Mouse (Mus musculus): ENCODE data around the gene Prss16. TPM values are rescaled to one million over a fixed set of nuclear protein-coding genes. Genes with fewer than 3 reads are reported as not detected.
"Not testable (repeated sequence)": the region's sequence is repeated elsewhere in the genome, so short reads cannot be mapped to it uniquely, and the experiment has no call there.

Prss16 gene
- 0.49 and 0.73 TPM in 2 replicates for polyA plus RNA-seq (2012)

- TF ChIP-seq GATA1 (IDR thresholded peaks at IDR 0.05; ENCODE audit: low read length), result no peak
Observed at GRCm38 (mm10) chr13:22009642-22010041, at the start of gene Prss16. Prss16 (minus strand) TSS chr13:22009742.

GRCm38 (mm10) chr13:22053754-22054153 lies 44.2 kb upstream of the Prss16 start:
- no peak for TF ChIP-seq GATA1 (IDR thresholded peaks at IDR 0.05; ENCODE audit: low read length)

GRCm38 (mm10) chr13:22051523-22051859 lies 41.9 kb upstream of the Prss16 start:
- no peak for TF ChIP-seq GATA1 (IDR thresholded peaks at IDR 0.05; ENCODE audit: low read length)

GRCm38 (mm10) chr13:22050591-22051522 lies 41.3 kb upstream of the Prss16 start:
- no peak for TF ChIP-seq GATA1 (IDR thresholded peaks at IDR 0.05; ENCODE audit: low read length)

- TF ChIP-seq GATA1 (IDR thresholded peaks at IDR 0.05; ENCODE audit: low read length), result no peak
Observed at GRCm38 (mm10) chr13:22049737-22050440, 40.3 kb upstream of the Prss16 start.

- no peak for TF ChIP-seq GATA1 (IDR thresholded peaks at IDR 0.05; ENCODE audit: low read length)
Observed at GRCm38 (mm10) chr13:22049041-22049440, 39.5 kb upstream of the Prss16 start.

GRCm38 (mm10) chr13:22045311-22045710 lies 35.8 kb upstream of the Prss16 start:
- no peak for TF ChIP-seq GATA1 (IDR thresholded peaks at IDR 0.05; ENCODE audit: low read length)

- no peak for TF ChIP-seq GATA1 (IDR thresholded peaks at IDR 0.05; ENCODE audit: low read length)
Observed at GRCm38 (mm10) chr13:22044432-22045155, 35.1 kb upstream of the Prss16 start.

- TF ChIP-seq GATA1 (IDR thresholded peaks at IDR 0.05; ENCODE audit: low read length), result no peak
Observed at GRCm38 (mm10) chr13:22043503-22044431, 34.2 kb upstream of the Prss16 start.

GRCm38 (mm10) chr13:22042568-22043502 lies 33.3 kb upstream of the Prss16 start, which contains the start of the genes Hist1h2ag and Hist1h2bj:
Hist1h2ag (minus strand) TSS chr13:22042944.
Hist1h2bj (plus strand) TSS chr13:22043214.
- TF ChIP-seq GATA1 (IDR thresholded peaks at IDR 0.05; ENCODE audit: low read length), result not testable (repeated sequence)

GRCm38 (mm10) chr13:22041651-22042567 lies 32.4 kb upstream of the Prss16 start:
- no peak for TF ChIP-seq GATA1 (IDR thresholded peaks at IDR 0.05; ENCODE audit: low read length)

GRCm38 (mm10) chr13:22041142-22041536 lies 31.6 kb upstream of the Prss16 start, which contains the start of gene Hist1h4i:
Hist1h4i (minus strand) TSS chr13:22041362.
- TF ChIP-seq GATA1 (IDR thresholded peaks at IDR 0.05; ENCODE audit: low read length), result not testable (repeated sequence)

Measured in G1E-ER4 (cell line).